Mouse (Mus musculus) spleen, adult 2 months (tissue): ENCODE results near the gene Icmt. TPM values are rescaled to one million over a fixed set of nuclear protein-coding genes. Genes with fewer than 3 reads are reported as not detected.

Source experiments
- DNase-seq, 2 experiments: peaks; one replicate each; pipeline versions ENCODE4 v3.0.0 to v3.0.0-alpha.2; 2012 to 2021; ENCODE audit warnings: low spot score in 2 of 2, low read depth in 1 of 2
- H3K27ac ChIP-seq: fragments of 200-500 bp; 2 replicates; pipeline ENCODE4 v1.5.1; 2012; ENCODE audit warnings: low read length, inconsistent platforms; ENCODE audit not compliant: insufficient read depth
- H3K27me3 ChIP-seq: fragments of 200-500 bp; 2 replicates; pipeline ENCODE4 v1.6.1; 2012; ENCODE audit warnings: mild to moderate bottlenecking, moderate library complexity, low read length, inconsistent platforms; ENCODE audit not compliant: control insufficient read depth, insufficient read depth
- H3K36me3 ChIP-seq: fragments of 200-500 bp; 2 replicates; pipeline ENCODE4 v1.6.1; 2012; ENCODE audit warnings: mild to moderate bottlenecking, low read length, inconsistent platforms; ENCODE audit not compliant: control insufficient read depth, insufficient read depth
- H3K4me1 ChIP-seq: fragments of 200-500 bp; 2 replicates; pipeline ENCODE4 v1.6.1; 2011; ENCODE audit warnings: inconsistent platforms; ENCODE audit not compliant: control insufficient read depth, insufficient read depth, insufficient read length
- H3K4me3 ChIP-seq: fragments of 200-500 bp; 2 replicates; pipeline ENCODE4 v1.5.1; 2011; ENCODE audit warnings: mild to moderate bottlenecking, inconsistent platforms; ENCODE audit not compliant: insufficient read depth, insufficient read length; ENCODE audit errors: extremely low read depth
- CTCF ChIP-seq: fragments of 200-500 bp; IDR thresholded peaks from 2 replicates; pipeline ENCODE4 v1.5.1; 2011; ENCODE audit warnings: mild to moderate bottlenecking, inconsistent platforms; ENCODE audit not compliant: insufficient read depth, insufficient read length, insufficient replicate concordance; ENCODE audit errors: extremely low read depth
- POLR2A ChIP-seq: fragments of 200-500 bp; IDR thresholded peaks from 2 replicates; pipeline ENCODE4 v1.6.1; 2011; ENCODE audit warnings: low read depth, low read length, inconsistent platforms
- WGBS: fragments of 180-500 bp; shearing (Covaris S2); methylation state at CpG from one replicate; pipeline ENCODE4 v1.1.7; 2018; 5-methylcytosine and 5-hydroxymethylcytosine counted together
- polyA plus RNA-seq: library from polyadenylated mRNA; depleted of rRNA; stranded (reverse); fragments of >200 nt; gene quantifications from 2 replicates; pipeline ENCODE4 v1.2.3, GENCODE M21; 2012

The Icmt gene
- polyA plus RNA-seq, 1 experiment: 16.2 TPM

DNA sequence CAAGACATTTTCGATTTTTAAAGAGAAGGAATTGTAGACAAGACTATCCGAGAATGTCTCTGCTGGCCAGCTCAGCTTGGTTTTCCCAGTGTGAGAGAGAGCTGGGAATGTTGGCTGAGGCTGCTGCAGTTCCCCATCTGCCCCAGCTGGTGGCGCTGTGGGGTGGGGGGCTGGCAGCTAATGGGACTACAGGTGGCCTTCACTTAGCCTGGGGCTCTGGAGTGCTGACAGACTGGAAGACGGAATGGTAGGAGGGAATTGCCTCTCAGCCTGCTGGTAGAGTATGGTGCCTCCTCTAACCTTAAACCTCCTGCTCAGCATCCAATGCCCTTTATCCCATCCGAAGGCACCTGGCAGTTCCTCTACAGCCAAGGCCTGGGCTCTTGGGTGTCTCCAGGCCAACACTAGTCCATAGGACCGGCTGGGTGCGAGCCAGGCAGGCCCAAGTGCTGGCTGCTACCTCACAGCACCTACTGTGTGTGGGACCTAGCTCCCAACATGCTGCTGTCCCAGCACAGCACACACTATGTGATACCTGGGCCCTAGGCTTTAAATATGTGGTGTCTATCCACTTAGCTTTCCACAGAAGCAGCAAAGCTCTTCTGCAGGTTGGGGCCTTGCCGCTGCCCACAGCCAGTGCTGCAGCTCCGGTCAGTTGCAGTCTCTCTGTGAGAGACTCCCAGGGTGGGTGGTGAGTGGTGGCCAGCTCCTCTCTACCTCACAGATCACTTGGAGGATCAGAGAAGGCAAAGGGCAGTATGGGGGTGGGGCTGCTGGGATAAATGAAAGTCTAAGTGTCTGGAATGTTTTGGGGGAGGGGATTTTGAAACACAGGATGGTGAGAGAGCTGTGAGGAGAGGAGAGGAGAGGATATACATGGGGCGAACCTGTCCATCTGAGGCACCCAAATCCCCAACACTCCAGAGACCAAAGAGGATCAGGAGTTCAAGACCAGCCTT, 20.4 kb upstream of the Icmt start:
- DNase-seq: no peak
- TF ChIP-seq CTCF (peak; percentile 32; the same call in 1 of the 2 replicates), POLR2A (no peak)
- Histone ChIP-seq H3K36me3 (no peaks in the 10 kb centered on the region), H3K27ac (no peak overlapping the region), H3K4me1 (no peaks in the 10 kb centered on the region; the same call in none of the 2 replicates), H3K27me3 (peaks cover 10% of the 10 kb centered on the region), H3K4me3 (no peak overlapping the region)
- 63% methylated on average over 10 of the region's 10 CpGs for WGBS

DNA sequence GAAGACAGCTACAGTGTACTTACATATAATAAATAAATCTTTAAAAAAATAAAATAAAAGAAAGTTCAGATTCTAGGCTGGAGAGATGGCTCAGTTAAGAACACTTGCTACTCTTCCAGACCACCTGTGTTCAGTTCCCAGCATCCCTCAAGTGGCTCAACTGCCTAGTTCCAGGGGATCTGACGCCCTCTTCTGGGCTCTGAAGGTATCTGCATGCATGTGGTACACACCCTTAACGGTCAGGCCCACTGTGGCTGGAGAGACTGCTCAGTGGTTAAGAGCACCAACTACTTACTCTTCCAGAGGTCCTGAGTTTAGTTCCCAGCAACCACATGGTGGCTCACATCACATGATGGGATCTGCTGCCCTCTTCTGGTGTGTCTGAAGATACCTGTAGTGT, 19.1 kb upstream of the Icmt start:
- peaks cover 5% of the 10 kb centered on the region for H3K4me1 ChIP-seq
- peaks cover 15% of the 10 kb centered on the region for H3K27me3 ChIP-seq
- no peak overlapping the region for H3K27ac ChIP-seq
- no peak for DNase-seq
- H3K4me3 ChIP-seq: no peak overlapping the region
- no peaks in the 10 kb centered on the region for H3K36me3 ChIP-seq
- TF ChIP-seq CTCF (no peak), POLR2A (no peak)
- WGBS: 67% methylated on average over 2 of the region's 2 CpGs

DNA sequence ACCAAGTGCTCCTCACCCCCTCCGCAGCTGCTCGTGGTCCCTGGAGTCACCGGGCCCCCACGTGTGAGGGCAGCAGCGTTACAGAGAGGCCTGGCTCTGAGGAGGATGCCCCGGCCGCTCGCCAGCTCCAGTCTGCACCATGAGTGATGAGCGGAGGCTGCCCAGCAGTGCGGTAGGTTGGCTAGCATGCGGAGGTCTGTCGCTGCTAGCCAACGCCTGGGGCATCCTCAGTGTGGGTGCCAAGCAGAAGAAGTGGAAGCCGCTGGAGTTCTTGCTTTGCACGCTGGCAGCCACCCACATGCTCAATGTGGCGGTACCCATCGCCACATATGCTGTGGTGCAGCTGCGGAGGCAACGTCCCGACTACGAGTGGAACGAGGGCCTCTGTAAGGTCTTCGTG, 18.0 kb upstream of the Icmt start:
- TF ChIP-seq POLR2A: no peak
- no peak for TF ChIP-seq CTCF
- H3K27ac ChIP-seq: no peak overlapping the region
- H3K27me3 ChIP-seq: peaks cover 14% of the 10 kb centered on the region
- no peaks in the 10 kb centered on the region for H3K36me3 ChIP-seq
- peaks cover 10% of the 10 kb centered on the region for H3K4me1 ChIP-seq
- no peak for DNase-seq
- no peak overlapping the region for H3K4me3 ChIP-seq
- WGBS: 87% methylated on average over 23 of the region's 23 CpGs

GRCm38 (mm10) chr4:152281601-152282000, 15.4 kb upstream of the Icmt start:
- Histone ChIP-seq H3K4me1 (peaks cover 10% of the 10 kb centered on the region), H3K27me3 (peaks cover 13% of the 10 kb centered on the region), H3K27ac (no peak overlapping the region), H3K4me3 (no peak overlapping the region), H3K36me3 (no peaks in the 10 kb centered on the region)
- 56% methylated on average over 15 of the region's 15 CpGs for WGBS
- DNase-seq: no peak
- TF ChIP-seq POLR2A (no peak), CTCF (no peak)

DNA sequence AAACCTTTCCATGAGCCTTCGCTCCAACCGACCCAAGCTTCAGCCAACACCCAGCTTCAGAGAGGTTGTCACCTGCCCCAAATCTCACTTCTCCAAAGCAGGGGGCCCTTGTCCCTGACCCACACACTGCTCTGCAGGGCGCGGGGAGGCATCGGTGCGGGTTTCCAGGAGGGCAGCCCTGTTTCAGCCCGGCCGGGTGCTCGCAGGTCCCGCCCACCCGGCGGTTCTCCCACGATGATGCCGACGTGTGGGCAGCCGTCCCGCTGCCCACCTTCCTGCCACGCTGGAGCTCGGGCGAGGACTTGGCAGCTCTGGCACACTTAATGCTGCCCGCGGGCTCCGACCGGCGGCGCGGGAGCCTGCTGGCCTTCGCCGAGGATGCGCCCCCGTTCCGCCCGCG, 14.3 kb upstream of the Icmt start:
- H3K4me3 ChIP-seq: peak overlapping the region; percentile 37; the same call in 1 of the 2 replicates
- peaks cover 15% of the 10 kb centered on the region for H3K27me3 ChIP-seq
- WGBS: 17% methylated on average over 33 of the region's 34 CpGs
- H3K27ac ChIP-seq: no peak overlapping the region
- TF ChIP-seq POLR2A (no peak), CTCF (no peak)
- no peaks in the 10 kb centered on the region for H3K36me3 ChIP-seq
- DNase-seq: no peak
- H3K4me1 ChIP-seq: peaks cover 11% of the 10 kb centered on the region

- Histone ChIP-seq H3K27me3 (peaks cover 15% of the 10 kb centered on the region), H3K27ac (no peak overlapping the region), H3K4me1 (peaks cover 11% of the 10 kb centered on the region), H3K4me3 (peak overlapping the region; percentile 37; the same call in 1 of the 2 replicates), H3K36me3 (no peaks in the 10 kb centered on the region)
- WGBS: 7% methylated on average over 70 of the region's 70 CpGs
- TF ChIP-seq CTCF: peak; percentile 81
- no peak for TF ChIP-seq POLR2A
- DNase-seq: peak; percentile 52 to 79
These were observed 13.7 kb upstream of the Icmt start for GRCm38 (mm10) chr4:152283186-152283950.
